Mouse (Mus musculus): Measurements from ENCODE around the gene Wdr75. TPM values are rescaled to one million over a fixed set of nuclear protein-coding genes. Genes with fewer than 3 reads are reported as not detected.

The Wdr75 gene
- 10 to 100 TPM; 36.9 to 43.2 TPM for total RNA-seq (2021)
- long read RNA-seq, experiment 1, transcript Wdr75-201 (21 exons, 2,953 nt), result major isoform, 32 of 35 reads
- long read RNA-seq, experiment 1, partial matches to known transcripts, result 0 of 35 reads
- long read RNA-seq, experiment 1, other reads (novel, unspliced or antisense), result 3 of 35 reads
- long read RNA-seq, experiment 2, transcript Wdr75-201 (21 exons, 2,953 nt), result major isoform, 13 of 20 reads
- long read RNA-seq, experiment 2, partial matches to known transcripts, result 2 of 20 reads
- long read RNA-seq, experiment 2, other reads (novel, unspliced or antisense), result 4 of 20 reads

GRCm38 (mm10) chr1:45794969-45795908, at the start of gene Wdr75:
Wdr75 (plus strand) TSS chr1:45795166.
- no peak; the same call in 1 of the 2 replicates for TF ChIP-seq CTCF (IDR thresholded peaks at IDR 0.05)
- intact Hi-C loops (cut with DNase I), result loop anchor here (2.0 kb wide), 1 partner anchor 1676 kb away; the partner anchor contains the start of genes Bivm and Kdelc1

GRCm38 (mm10) chr1:45755902-45756301, 39.1 kb upstream of the Wdr75 start:
- no peak overlapping the region for H3K27ac ChIP-seq
- intact Hi-C loops (cut with DNase I), result no loop called here
- no peak overlapping the region for H3K4me3 ChIP-seq
- no peak for TF ChIP-seq CTCF (IDR thresholded peaks at IDR 0.05)
- no peak for DNase-seq (ENCODE audit: extremely low spot score in 1 of 2, low spot score in 2 of 2)

More at GRCm38 (mm10) chr1:45794969-45795908, at the start of gene Wdr75:
- peak within 1 kb of the TSS; percentile 99 for H3K27ac ChIP-seq
- peak within 1 kb of the TSS; percentile 71 for H3K4me3 ChIP-seq
- peak; percentile 94 to 96 for DNase-seq (ENCODE audit: extremely low spot score in 1 of 2, low spot score in 2 of 2)

- Histone ChIP-seq H3K4me3 (no peak overlapping the region), H3K27ac (no peak overlapping the region)
- DNase-seq (ENCODE audit: extremely low spot score in 1 of 2, low spot score in 2 of 2), result no peak
- intact Hi-C loops (cut with DNase I), result no loop called here
- no peak for TF ChIP-seq CTCF (IDR thresholded peaks at IDR 0.05)
Observed at GRCm38 (mm10) chr1:45756707-45757106, 38.3 kb upstream of the Wdr75 start.

- Histone ChIP-seq H3K27ac (no peak overlapping the region), H3K4me3 (no peak overlapping the region)
- intact Hi-C loops (cut with DNase I), result no loop called here
- TF ChIP-seq CTCF (IDR thresholded peaks at IDR 0.05), result no peak
- DNase-seq (ENCODE audit: extremely low spot score in 1 of 2, low spot score in 2 of 2), result no peak
Observed at GRCm38 (mm10) chr1:45758011-45758410, 37.0 kb upstream of the Wdr75 start.

GRCm38 (mm10) chr1:45760667-45761467, 34.1 kb upstream of the Wdr75 start:
- Histone ChIP-seq H3K27ac (no peak overlapping the region), H3K4me3 (no peak overlapping the region)
- TF ChIP-seq CTCF (IDR thresholded peaks at IDR 0.05), result no peak
- intact Hi-C loops (cut with DNase I), result loop anchor here (10.0 kb wide), 1 partner anchor 136 kb away; no protein-coding TSS in a partner anchor
- no peak for DNase-seq (ENCODE audit: extremely low spot score in 1 of 2, low spot score in 2 of 2)

- intact Hi-C loops (cut with DNase I), result loop anchor here (10.0 kb wide), 1 partner anchor 137 kb away; no protein-coding TSS in a partner anchor
- TF ChIP-seq CTCF (IDR thresholded peaks at IDR 0.05), result no peak
- H3K27ac ChIP-seq, result no peak overlapping the region
- no peak for DNase-seq (ENCODE audit: extremely low spot score in 1 of 2, low spot score in 2 of 2)
- H3K4me3 ChIP-seq, result no peak overlapping the region
Observed at GRCm38 (mm10) chr1:45761468-45761795, 33.5 kb upstream of the Wdr75 start.

- TF ChIP-seq CTCF (IDR thresholded peaks at IDR 0.05), result no peak
- Histone ChIP-seq H3K4me3 (no peak overlapping the region), H3K27ac (no peak overlapping the region)
- DNase-seq (ENCODE audit: extremely low spot score in 1 of 2, low spot score in 2 of 2), result no peak
- intact Hi-C loops (cut with DNase I), result loop anchor here (2.0 to 10.0 kb wide), 5 partner anchors 141 to 1538 kb away; no protein-coding TSS in a partner anchor
Observed at GRCm38 (mm10) chr1:45765678-45766077, 29.3 kb upstream of the Wdr75 start.

GRCm38 (mm10) chr1:45766123-45766522, 28.8 kb upstream of the Wdr75 start:
- peak; percentile 91 for TF ChIP-seq CTCF (IDR thresholded peaks at IDR 0.05)
- DNase-seq (ENCODE audit: extremely low spot score in 1 of 2, low spot score in 2 of 2), result peak; percentile 63 to 66
- H3K4me3 ChIP-seq, result no peak overlapping the region
- H3K27ac ChIP-seq, result no peak overlapping the region
- intact Hi-C loops (cut with DNase I), result loop anchor here (2.0 to 10.0 kb wide), 5 partner anchors 141 to 1539 kb away; no protein-coding TSS in a partner anchor

- no peak for DNase-seq (ENCODE audit: extremely low spot score in 1 of 2, low spot score in 2 of 2)
- no peak for TF ChIP-seq CTCF (IDR thresholded peaks at IDR 0.05)
Observed at GRCm38 (mm10) chr1:45767533-45767932, 27.4 kb upstream of the Wdr75 start.

GRCm38 (mm10) chr1:45769321-45769720, 25.6 kb upstream of the Wdr75 start:
- Histone ChIP-seq H3K4me3 (no peak overlapping the region), H3K27ac (no peak overlapping the region)
- DNase-seq (ENCODE audit: extremely low spot score in 1 of 2, low spot score in 2 of 2), result no peak
- intact Hi-C loops (cut with DNase I), result loop anchor here (5.0 to 10.0 kb wide), 3 partner anchors 145 to 1542 kb away; no protein-coding TSS in a partner anchor
- no peak for TF ChIP-seq CTCF (IDR thresholded peaks at IDR 0.05)

More at GRCm38 (mm10) chr1:45767533-45767932, 27.4 kb upstream of the Wdr75 start:
- Histone ChIP-seq H3K27ac (no peak overlapping the region), H3K4me3 (no peak overlapping the region)
- intact Hi-C loops (cut with DNase I), result loop anchor here (2.0 to 10.0 kb wide), 5 partner anchors 143 to 1540 kb away; no protein-coding TSS in a partner anchor

GRCm38 (mm10) chr1:45770051-45770450, 24.9 kb upstream of the Wdr75 start:
- no peak for DNase-seq (ENCODE audit: extremely low spot score in 1 of 2, low spot score in 2 of 2)
- no peak overlapping the region for H3K4me3 ChIP-seq
- H3K27ac ChIP-seq, result no peak overlapping the region
- intact Hi-C loops (cut with DNase I), result no loop called here
- peak; percentile 28 for TF ChIP-seq CTCF (IDR thresholded peaks at IDR 0.05)

Measured in left cerebral cortex, adult 2 months (tissue).